Mouse (Mus musculus): ENCODE measurements at regions not wholly inside any gene's neighbourhood (a gene's known extent, or its start where the extent isn't known, plus 50 kb on each side); places are given as distances from the start of the nearest gene placed in this dataset.
A peak's percentile ranks its signal among the peaks of the same experiment; 100 is the strongest.

DNA sequence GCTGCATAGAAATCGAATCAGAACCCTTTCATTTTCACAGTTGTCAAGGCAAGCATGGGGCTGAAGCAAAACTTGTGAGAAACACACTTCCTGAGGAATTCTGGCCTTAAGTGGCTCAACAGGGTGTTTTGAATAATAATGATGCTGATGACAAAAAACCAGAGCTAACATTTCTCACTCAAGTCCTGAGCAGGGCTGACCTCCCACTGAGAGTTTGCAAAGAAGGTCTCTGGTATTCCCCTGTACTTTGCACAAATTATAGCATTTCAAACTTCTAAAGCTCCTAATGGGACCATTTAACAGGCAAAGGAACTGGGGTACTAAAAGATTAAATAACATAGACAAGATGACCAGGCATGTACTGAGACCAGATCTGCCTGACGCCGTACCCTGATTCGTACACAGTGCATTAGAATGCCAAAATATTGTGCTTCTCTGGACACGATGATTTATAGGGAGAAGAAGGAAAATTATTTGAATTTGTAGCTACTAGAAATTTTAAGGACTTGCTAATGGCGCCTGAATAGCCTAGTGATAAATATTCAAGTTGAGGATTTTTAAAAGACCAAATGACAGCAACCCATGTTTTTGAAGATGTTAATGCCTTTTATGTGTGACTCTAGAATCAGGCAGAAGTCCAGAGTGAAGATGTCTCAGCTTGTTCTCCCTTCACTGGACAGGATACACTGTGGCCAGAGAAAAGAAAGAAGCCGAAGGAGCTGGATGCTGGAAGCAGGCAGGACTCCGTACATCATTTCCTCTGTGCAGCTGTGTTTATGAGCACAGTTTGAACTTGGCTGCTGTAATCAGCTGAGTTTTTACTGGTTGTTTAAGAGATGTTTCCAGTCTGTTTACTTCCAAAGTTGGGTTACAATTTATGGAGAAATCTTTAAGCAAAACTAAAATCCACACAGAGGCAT is 1056.7 kb downstream of the Fam19a2 start:
- no peak for DNase-seq (ENCODE audit: low spot score)

GRCm38 (mm10) chr10:124332491-124332890 is 1056.8 kb downstream of the Slc16a7 start:
- DNase-seq (ENCODE audit: low spot score), result no peak

DNA sequence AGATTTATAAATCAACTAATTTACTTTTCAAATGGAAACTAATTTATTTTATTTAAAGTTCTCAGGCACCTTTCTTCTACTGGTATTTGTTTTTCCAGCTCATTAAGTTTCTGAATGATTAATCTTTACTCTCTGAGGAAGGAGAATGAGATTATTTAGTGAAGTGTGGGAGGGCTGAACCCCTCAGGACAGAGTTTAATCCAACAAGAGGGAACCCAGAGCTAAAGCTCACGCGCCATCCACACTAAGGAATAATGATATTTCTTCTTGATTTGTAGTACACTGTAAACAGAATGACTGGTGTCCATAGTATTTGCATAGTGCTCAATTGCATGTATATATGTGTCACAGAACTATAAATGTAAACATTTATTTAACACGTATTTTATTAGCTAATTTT is 1050.3 kb downstream of the Slc16a7 start:
- no peak for DNase-seq (ENCODE audit: low spot score)

DNA sequence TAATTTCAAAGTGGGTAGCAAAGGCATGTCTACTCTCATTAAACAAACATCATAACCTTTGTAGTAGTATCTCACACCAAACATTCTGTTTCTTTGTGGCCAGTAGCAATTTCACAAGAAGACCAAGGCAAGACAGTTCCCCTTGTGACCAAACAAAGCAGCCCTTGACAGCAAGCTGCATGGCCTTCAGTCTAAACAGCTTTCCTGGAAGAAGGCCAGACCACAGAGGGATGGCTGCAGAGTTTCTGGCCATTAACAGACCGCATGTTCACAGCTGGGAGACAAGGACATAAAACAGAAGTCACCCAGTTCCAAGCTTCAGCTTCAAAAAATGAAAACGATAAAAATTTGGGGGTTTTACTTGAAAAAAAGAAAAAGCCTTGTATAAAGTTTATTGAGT is 1040.0 kb downstream of the Slc16a7 start:
- DNase-seq (ENCODE audit: low spot score), result peak; percentile 7

DNA sequence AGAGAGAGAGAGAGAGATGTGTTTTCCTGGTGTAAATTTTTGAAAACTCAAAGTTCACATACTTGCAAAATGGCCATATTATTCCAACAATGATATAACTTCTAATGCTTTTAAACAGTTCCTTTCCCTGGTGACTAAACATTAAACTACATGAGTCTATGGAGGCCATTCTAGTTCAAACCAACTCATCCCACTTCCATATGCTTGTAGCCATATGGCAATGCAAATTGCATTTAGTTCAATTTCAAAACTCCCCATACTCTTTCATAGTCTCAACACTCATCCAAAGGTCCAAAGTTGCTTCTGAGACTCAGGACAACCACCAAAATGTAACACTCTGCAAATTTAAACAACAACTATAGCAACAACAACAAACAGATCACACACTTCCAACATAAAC is 1026.5 kb downstream of the Slc16a7 start:
- DNase-seq (ENCODE audit: low spot score), result no peak

GRCm38 (mm10) chr10:124370994-124371393 is 1018.3 kb downstream of the Slc16a7 start:
- no peak for DNase-seq (ENCODE audit: low spot score)

DNA sequence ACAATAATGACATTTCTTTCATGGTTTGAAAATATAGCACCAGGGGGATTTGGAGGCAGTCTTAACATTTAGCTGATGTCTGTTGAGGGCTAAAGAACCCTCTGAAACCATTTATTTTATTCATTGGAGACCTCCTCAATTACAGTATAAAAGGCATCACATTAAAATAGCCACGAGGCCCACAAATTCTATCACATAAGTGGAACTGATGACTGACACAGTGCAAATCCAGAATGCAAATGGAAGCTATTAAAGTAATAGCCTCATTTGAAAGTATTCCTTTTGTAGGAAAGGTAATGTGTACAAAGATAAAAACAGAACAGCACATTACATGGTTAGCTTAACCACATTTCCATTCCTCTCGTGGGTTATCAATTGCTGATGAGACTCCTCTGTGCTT is 986.6 kb downstream of the Slc16a7 start:
- no peak for DNase-seq (ENCODE audit: low spot score)

DNA sequence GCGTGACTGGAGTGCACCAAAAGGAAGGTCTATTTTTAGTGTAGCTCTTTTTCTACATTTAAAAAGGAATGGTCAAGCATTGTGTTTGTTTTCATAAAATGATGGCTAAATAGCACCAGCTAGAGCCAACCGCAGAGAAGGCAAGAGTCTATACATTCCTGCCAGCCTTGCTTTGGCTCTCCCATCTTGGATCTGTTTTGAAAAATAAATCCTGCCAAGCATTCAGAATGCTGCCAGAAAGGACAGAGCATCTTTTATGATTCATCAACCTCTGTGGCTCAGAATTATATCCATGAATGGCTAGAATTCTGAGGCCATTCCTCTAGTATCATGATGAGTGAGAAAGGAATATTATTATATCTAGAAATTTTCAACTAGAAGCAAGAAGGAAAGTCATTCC is 979.6 kb downstream of the Slc16a7 start:
- no peak for DNase-seq (ENCODE audit: low spot score)

GRCm38 (mm10) chr10:124416531-124416930 is 972.7 kb downstream of the Slc16a7 start:
- DNase-seq (ENCODE audit: low spot score), result no peak

DNA sequence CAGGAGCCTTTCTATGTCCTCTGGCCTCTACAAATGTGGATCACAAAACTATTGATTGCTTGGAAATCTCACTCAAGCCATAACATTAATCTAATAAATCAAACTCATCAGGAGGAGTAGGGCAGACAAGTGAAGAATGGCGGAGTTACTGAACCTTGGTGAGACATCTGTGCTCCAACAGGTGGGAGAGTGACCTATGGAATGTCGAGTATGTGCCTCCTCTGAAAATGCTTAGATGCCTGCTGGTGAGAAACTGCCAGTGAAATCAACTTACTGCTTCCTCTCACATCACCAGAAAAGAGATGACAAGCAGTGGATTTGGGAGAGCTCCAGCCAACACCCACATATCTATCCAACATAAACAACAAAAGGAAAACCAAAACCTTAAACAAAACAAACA is 965.8 kb downstream of the Slc16a7 start:
- DNase-seq (ENCODE audit: low spot score), result no peak

Measured in testis, postnatal 14 days (tissue).